Mouse (Mus musculus): ENCODE results near the gene 1700030K09Rik. TPM values are rescaled to one million over a fixed set of nuclear protein-coding genes. Genes with fewer than 3 reads are reported as not detected.

1700030K09Rik gene
- polyA plus RNA-seq, 2 experiments: 2.2 to 3.2 TPM

- Histone ChIP-seq H3K27me3 (ENCODE audit: control insufficient read depth, insufficient read depth, low read length) (no peaks in the 10 kb centered on the region), H3K9ac (replicated peaks) (no peak overlapping the region), H3K4me3 (ENCODE audit: insufficient read depth in 1 of 2, low read depth in 2 of 2, low read length in 2 of 2) (no peak overlapping the region), H3K36me3 (replicated peaks; ENCODE audit: control insufficient read depth, insufficient read depth, low read depth) (peaks cover 14% of the 10 kb centered on the region), H3K9me3 (ENCODE audit: control insufficient read depth, low read length) (no peaks in the 10 kb centered on the region), H3K4me2 (ENCODE audit: low read depth) (no peak overlapping the region), H3K27ac (no peak overlapping the region), H3K4me1 (replicated peaks; ENCODE audit: control insufficient read depth in 2 of 2, insufficient read depth in 2 of 2, low read length in 1 of 2) (peaks cover 11 to 22% of the 10 kb centered on the region in 2 experiments)
- DNase-seq (ENCODE audit: low read depth in 3 of 3, low spot score in 3 of 3) (no peak), ATAC-seq (ENCODE audit: insufficient read depth) (no peak)
- TF ChIP-seq CTCF (IDR thresholded peaks at IDR 0.05; ENCODE audit: low read depth): no peak
- TF ChIP-seq EP300 (IDR thresholded peaks at IDR 0.05; ENCODE audit: low read depth): no peak
- WGBS (ENCODE audit: insufficient replicate concordance): 70% methylated on average over 1 of the region's 1 CpGs
These were observed 56.8 kb downstream of the 1700030K09Rik start for GRCm38 (mm10) chr8:72500521-72500931.

- no peaks in the 10 kb centered on the region; the same call in 1 of the 2 replicates for H3K36me3 ChIP-seq (replicated peaks; ENCODE audit: control insufficient read depth, insufficient read depth, low read depth)
- DNase-seq (ENCODE audit: low read depth in 3 of 3, low spot score in 3 of 3) (no peak), ATAC-seq (ENCODE audit: insufficient read depth) (no peak)
- no peak overlapping the region for H3K27ac ChIP-seq
- H3K27me3 ChIP-seq (ENCODE audit: control insufficient read depth, insufficient read depth, low read length): no peaks in the 10 kb centered on the region
- TF ChIP-seq EP300 (IDR thresholded peaks at IDR 0.05; ENCODE audit: low read depth): no peak
- TF ChIP-seq CTCF (IDR thresholded peaks at IDR 0.05; ENCODE audit: low read depth): no peak
- no peak overlapping the region for H3K4me2 ChIP-seq (ENCODE audit: low read depth)
- H3K9me3 ChIP-seq (ENCODE audit: control insufficient read depth, low read length): no peaks in the 10 kb centered on the region
- H3K4me3 ChIP-seq (ENCODE audit: insufficient read depth in 1 of 2, low read depth in 2 of 2, low read length in 2 of 2): no peak overlapping the region
- no peak overlapping the region for H3K9ac ChIP-seq (replicated peaks)
- peaks cover 18 to 27% of the 10 kb centered on the region in 2 experiments for H3K4me1 ChIP-seq (replicated peaks; ENCODE audit: control insufficient read depth in 2 of 2, insufficient read depth in 2 of 2, low read length in 1 of 2)
These were observed 60.5 kb downstream of the 1700030K09Rik start for GRCm38 (mm10) chr8:72504137-72504536.

GRCm38 (mm10) chr8:72504637-72505314 lies 61.1 kb downstream of the 1700030K09Rik start:
- H3K9ac ChIP-seq (replicated peaks): peak overlapping the region; percentile 13; the same call in 1 of the 2 replicates
- H3K36me3 ChIP-seq (replicated peaks; ENCODE audit: control insufficient read depth, insufficient read depth, low read depth): no peaks in the 10 kb centered on the region; the same call in 1 of the 2 replicates
- no peaks in the 10 kb centered on the region for H3K9me3 ChIP-seq (ENCODE audit: control insufficient read depth, low read length)
- H3K4me1 ChIP-seq (replicated peaks; ENCODE audit: control insufficient read depth in 2 of 2, insufficient read depth in 2 of 2, low read length in 1 of 2): peaks cover 18 to 27% of the 10 kb centered on the region in 2 experiments
- no peak overlapping the region; the same call in 1 of the 2 replicates for H3K4me2 ChIP-seq (ENCODE audit: low read depth)
- DNase-seq (ENCODE audit: low read depth in 3 of 3, low spot score in 3 of 3) (no peak), ATAC-seq (ENCODE audit: insufficient read depth) (0 out of 2 replicates have a peak, but pooled peaks have one; percentile 29)
- H3K4me3 ChIP-seq (ENCODE audit: insufficient read depth in 1 of 2, low read depth in 2 of 2, low read length in 2 of 2): no peak overlapping the region
- no peaks in the 10 kb centered on the region for H3K27me3 ChIP-seq (ENCODE audit: control insufficient read depth, insufficient read depth, low read length)
- TF ChIP-seq EP300 (IDR thresholded peaks at IDR 0.05; ENCODE audit: low read depth): no peak
- TF ChIP-seq CTCF (IDR thresholded peaks at IDR 0.05; ENCODE audit: low read depth): peak; percentile 27; the same call in 1 of the 2 replicates
- no peak overlapping the region for H3K27ac ChIP-seq

- no peaks in the 10 kb centered on the region for H3K36me3 ChIP-seq (replicated peaks; ENCODE audit: control insufficient read depth, insufficient read depth, low read depth)
- no peak overlapping the region for H3K27ac ChIP-seq
- H3K9me3 ChIP-seq (ENCODE audit: control insufficient read depth, low read length): no peaks in the 10 kb centered on the region
- TF ChIP-seq EP300 (IDR thresholded peaks at IDR 0.05; ENCODE audit: low read depth) (no peak), CTCF (IDR thresholded peaks at IDR 0.05; ENCODE audit: low read depth) (no peak)
- 69% methylated on average over 1 of the region's 1 CpGs for WGBS (ENCODE audit: insufficient replicate concordance)
- no peak for DNase-seq (ENCODE audit: low read depth in 3 of 3, low spot score in 3 of 3)
- no peak for ATAC-seq (ENCODE audit: insufficient read depth)
- H3K4me3 ChIP-seq (ENCODE audit: insufficient read depth in 1 of 2, low read depth in 2 of 2, low read length in 2 of 2): no peak overlapping the region
- no peak overlapping the region for H3K4me2 ChIP-seq (ENCODE audit: low read depth)
- no peaks in the 10 kb centered on the region for H3K27me3 ChIP-seq (ENCODE audit: control insufficient read depth, insufficient read depth, low read length)
- H3K4me1 ChIP-seq (replicated peaks; ENCODE audit: control insufficient read depth in 2 of 2, insufficient read depth in 2 of 2, low read length in 1 of 2): peaks cover 18 to 27% of the 10 kb centered on the region in 2 experiments
- no peak overlapping the region for H3K9ac ChIP-seq (replicated peaks)
These were observed 63.8 kb downstream of the 1700030K09Rik start for GRCm38 (mm10) chr8:72507505-72507904.

Small RNA genes within 50 kb of the gene (microRNA-seq; reads per million reads assigned to microRNA genes)
- 3.0 reads per million for gene Mir7068

Other genes starting within 250 kb of the 1700030K09Rik start
- gene Cib3, start 231.0 kb upstream of the 1700030K09Rik start, polyA plus RNA-seq (2012; rRNA removed): not detected in 2 replicates
- gene Cib3, start 231.0 kb upstream of the 1700030K09Rik start, polyA plus RNA-seq (2014; fragmentation: Nextera tagmentation; extraction: Ambion mirVana): 0.24 TPM in 1 of 2 replicates, not detected in the other
- gene Gm11034, start 230.2 kb upstream of the 1700030K09Rik start, polyA plus RNA-seq (2012; rRNA removed): not detected in 2 replicates
- gene Gm11034, start 230.2 kb upstream of the 1700030K09Rik start, polyA plus RNA-seq (2014; fragmentation: Nextera tagmentation; extraction: Ambion mirVana): not detected in 2 replicates
- gene Fam32a, start 224.2 kb upstream of the 1700030K09Rik start, polyA plus RNA-seq (2012; rRNA removed): 22.9 and 28.2 TPM in 2 replicates
- gene Fam32a, start 224.2 kb upstream of the 1700030K09Rik start, polyA plus RNA-seq (2014; fragmentation: Nextera tagmentation; extraction: Ambion mirVana): 32.6 and 34.3 TPM in 2 replicates
- 35.0 and 38.8 TPM in 2 replicates for gene Ap1m1, start 203.9 kb upstream of the 1700030K09Rik start, polyA plus RNA-seq (2012; rRNA removed)
- 46.7 and 52.5 TPM in 2 replicates for gene Ap1m1, start 203.9 kb upstream of the 1700030K09Rik start, polyA plus RNA-seq (2014; fragmentation: Nextera tagmentation; extraction: Ambion mirVana)
- gene Gm10282, start 138.6 kb upstream of the 1700030K09Rik start, polyA plus RNA-seq (2012; rRNA removed): 0.83 and 7.4 TPM in 2 replicates
- gene Gm10282, start 138.6 kb upstream of the 1700030K09Rik start, polyA plus RNA-seq (2014; fragmentation: Nextera tagmentation; extraction: Ambion mirVana): 7.3 and 8.0 TPM in 2 replicates
- 2.9 and 3.4 TPM in 2 replicates for gene Klf2, start 124.8 kb upstream of the 1700030K09Rik start, polyA plus RNA-seq (2012; rRNA removed)
- gene Klf2, start 124.8 kb upstream of the 1700030K09Rik start, polyA plus RNA-seq (2014; fragmentation: Nextera tagmentation; extraction: Ambion mirVana): 2.0 and 2.6 TPM in 2 replicates
- gene Eps15l1, start 22.4 kb upstream of the 1700030K09Rik start, polyA plus RNA-seq (2012; rRNA removed): 19.6 and 21.1 TPM in 2 replicates
- 16.9 and 17.7 TPM in 2 replicates for gene Eps15l1, start 22.4 kb upstream of the 1700030K09Rik start, polyA plus RNA-seq (2014; fragmentation: Nextera tagmentation; extraction: Ambion mirVana)
- 0.09 and 0.21 TPM in 2 replicates for gene Calr3, start within 50 bp of the 1700030K09Rik start, polyA plus RNA-seq (2012; rRNA removed)
- gene Calr3, start within 50 bp of the 1700030K09Rik start, polyA plus RNA-seq (2014; fragmentation: Nextera tagmentation; extraction: Ambion mirVana): 0.53 and 0.83 TPM in 2 replicates
- gene Cherp, start 31.3 kb downstream of the 1700030K09Rik start, polyA plus RNA-seq (2012; rRNA removed): 25.4 and 28.8 TPM in 2 replicates
- gene Cherp, start 31.3 kb downstream of the 1700030K09Rik start, polyA plus RNA-seq (2014; fragmentation: Nextera tagmentation; extraction: Ambion mirVana): 19.9 and 22.6 TPM in 2 replicates
- gene Slc35e1, start 48.7 kb downstream of the 1700030K09Rik start, polyA plus RNA-seq (2012; rRNA removed): 7.9 and 8.9 TPM in 2 replicates
- gene Slc35e1, start 48.7 kb downstream of the 1700030K09Rik start, polyA plus RNA-seq (2014; fragmentation: Nextera tagmentation; extraction: Ambion mirVana): 4.1 and 4.3 TPM in 2 replicates
- 4.6 TPM in 2 replicates for gene Med26, start 104.4 kb downstream of the 1700030K09Rik start, polyA plus RNA-seq (2012; rRNA removed)
- gene Med26, start 104.4 kb downstream of the 1700030K09Rik start, polyA plus RNA-seq (2014; fragmentation: Nextera tagmentation; extraction: Ambion mirVana): 5.5 and 6.2 TPM in 2 replicates
- gene Smim7, start 127.2 kb downstream of the 1700030K09Rik start, polyA plus RNA-seq (2012; rRNA removed): 12.5 and 16.3 TPM in 2 replicates
- gene Smim7, start 127.2 kb downstream of the 1700030K09Rik start, polyA plus RNA-seq (2014; fragmentation: Nextera tagmentation; extraction: Ambion mirVana): 32.2 and 33.5 TPM in 2 replicates
- 0.98 and 1.1 TPM in 2 replicates for gene Tmem38a, start 128.2 kb downstream of the 1700030K09Rik start, polyA plus RNA-seq (2012; rRNA removed)
- 0.62 and 0.97 TPM in 2 replicates for gene Tmem38a, start 128.2 kb downstream of the 1700030K09Rik start, polyA plus RNA-seq (2014; fragmentation: Nextera tagmentation; extraction: Ambion mirVana)
- gene Nwd1, start 202.8 kb downstream of the 1700030K09Rik start, polyA plus RNA-seq (2012; rRNA removed): under 0.01 and 0.01 TPM in 2 replicates
- gene Nwd1, start 202.8 kb downstream of the 1700030K09Rik start, polyA plus RNA-seq (2014; fragmentation: Nextera tagmentation; extraction: Ambion mirVana): not detected in 2 replicates